Mouse (Mus musculus) cerebellum, postnatal 25 days (tissue): ENCODE results near the gene Tmem182.

ENCODE experiments used
- DNase-seq, 2 experiments: peaks; one replicate each; pipeline ENCODE4 v3.0.0; 2021; ENCODE audit warnings: mixed read lengths in 2 of 2

Gene Tmem182

GRCm38 (mm10) chr1:40800908-40801307, 4.5 kb upstream of the Tmem182 start:
- DNase-seq: no peak

DNA sequence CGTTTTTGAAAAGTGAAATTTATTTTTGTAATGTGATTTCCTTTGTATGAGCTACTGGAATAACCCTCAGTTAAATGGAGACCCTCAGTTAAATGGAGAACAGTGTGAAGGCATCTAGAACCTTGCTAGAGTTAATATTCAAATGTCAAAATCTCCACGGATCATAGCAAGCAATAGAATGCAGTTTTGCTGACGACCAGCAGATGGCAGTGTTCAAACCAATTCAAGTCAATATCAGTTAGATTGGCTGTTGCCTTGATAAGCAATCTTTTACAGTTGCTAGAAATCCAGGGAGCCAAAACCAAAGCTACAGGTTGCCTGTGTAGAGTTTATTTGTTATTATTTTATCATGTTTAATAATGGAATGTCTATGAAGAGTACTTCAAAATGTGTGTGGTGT, 2.6 kb upstream of the Tmem182 start:
- peak; percentile 37 to 65 for DNase-seq

GRCm38 (mm10) chr1:40804118-40804517, 1.3 kb upstream of the Tmem182 start:
- DNase-seq: no peak

DNA sequence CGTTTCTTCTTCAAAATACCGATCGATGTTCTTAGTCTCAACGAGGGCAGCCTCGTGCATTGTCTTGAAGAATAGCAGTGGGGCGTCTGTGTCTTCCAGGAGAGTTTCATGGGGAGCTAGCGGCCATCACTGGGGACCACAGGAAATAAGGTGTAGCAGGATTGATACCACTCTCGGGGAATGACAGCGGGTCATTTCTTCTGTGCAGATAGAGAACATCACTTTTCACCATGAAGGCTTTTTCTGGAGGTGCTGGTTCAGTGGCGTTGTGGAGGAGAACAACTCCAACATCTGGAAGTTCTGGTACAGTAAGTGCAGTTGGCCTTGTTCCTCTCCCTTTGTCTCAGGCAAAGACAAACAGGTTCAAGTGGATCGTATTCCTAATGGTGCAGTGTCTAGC, 490 bp downstream of the Tmem182 start:
- DNase-seq: no peak

DNA sequence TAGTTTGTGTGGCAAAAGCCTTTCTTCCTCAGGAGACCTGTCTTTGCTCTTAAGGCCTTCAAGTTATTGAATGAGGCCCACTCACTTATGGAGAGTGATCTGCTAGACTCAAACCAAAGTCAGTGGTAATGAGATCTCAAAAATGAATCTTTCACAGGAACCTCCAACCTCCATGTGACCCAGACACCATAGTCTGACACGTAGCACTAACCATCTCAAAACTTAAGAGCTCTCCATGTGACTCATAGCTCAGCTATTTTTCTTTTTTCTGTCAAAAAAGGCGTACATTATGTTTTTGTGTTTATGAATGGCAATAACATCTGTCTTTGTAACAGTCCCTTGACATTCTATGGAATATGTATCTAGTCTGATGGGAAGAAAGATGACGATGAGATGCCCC, 3.2 kb downstream of the Tmem182 start:
- DNase-seq: no peak

- no peak for DNase-seq
Observed at GRCm38 (mm10) chr1:40815071-40815845, 9.9 kb downstream of the Tmem182 start.

DNA sequence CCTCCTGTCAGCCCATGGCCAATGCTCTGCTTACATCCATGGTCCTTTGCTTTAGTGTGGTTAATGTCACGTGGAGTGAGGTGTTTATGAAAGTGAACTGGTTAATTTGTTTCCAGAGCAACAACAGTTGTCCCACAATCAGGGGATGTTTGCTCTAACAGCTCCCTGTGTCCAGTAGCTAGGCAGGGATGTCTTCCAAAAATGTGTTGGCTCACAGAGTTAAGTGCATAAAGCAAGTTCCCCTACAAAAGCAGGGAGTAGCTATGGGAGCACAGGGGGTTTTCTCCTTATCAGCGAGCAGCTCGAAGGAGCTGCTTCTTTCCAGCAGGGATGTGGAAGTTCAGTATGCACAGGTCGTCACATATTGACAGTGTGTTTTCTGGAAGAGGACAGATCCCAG, 19.1 kb downstream of the Tmem182 start:
- DNase-seq: no peak

GRCm38 (mm10) chr1:40824936-40825335, 19.5 kb downstream of the Tmem182 start:
- DNase-seq: no peak

DNA sequence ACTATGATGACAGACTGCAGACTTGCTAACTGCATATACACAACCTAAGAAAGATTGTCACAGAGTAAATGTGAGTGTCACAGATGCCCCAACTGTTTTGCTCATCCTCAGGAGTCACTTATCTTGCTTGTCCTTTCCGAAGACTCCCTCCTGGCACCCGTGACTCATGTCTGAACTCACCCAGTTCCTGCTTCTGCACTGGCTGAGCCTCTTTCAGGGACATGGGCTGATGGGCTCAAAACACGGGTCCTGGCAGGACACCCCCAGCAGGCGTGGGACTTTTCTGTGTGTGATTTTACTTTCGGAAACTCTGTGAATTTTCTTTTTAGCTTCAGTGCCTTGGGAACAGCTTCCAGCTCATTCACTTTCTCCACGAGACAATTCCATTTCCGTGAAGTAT, 20.4 kb downstream of the Tmem182 start:
- DNase-seq: no peak

GRCm38 (mm10) chr1:40829213-40829914, 24.0 kb downstream of the Tmem182 start:
- no peak for DNase-seq

DNA sequence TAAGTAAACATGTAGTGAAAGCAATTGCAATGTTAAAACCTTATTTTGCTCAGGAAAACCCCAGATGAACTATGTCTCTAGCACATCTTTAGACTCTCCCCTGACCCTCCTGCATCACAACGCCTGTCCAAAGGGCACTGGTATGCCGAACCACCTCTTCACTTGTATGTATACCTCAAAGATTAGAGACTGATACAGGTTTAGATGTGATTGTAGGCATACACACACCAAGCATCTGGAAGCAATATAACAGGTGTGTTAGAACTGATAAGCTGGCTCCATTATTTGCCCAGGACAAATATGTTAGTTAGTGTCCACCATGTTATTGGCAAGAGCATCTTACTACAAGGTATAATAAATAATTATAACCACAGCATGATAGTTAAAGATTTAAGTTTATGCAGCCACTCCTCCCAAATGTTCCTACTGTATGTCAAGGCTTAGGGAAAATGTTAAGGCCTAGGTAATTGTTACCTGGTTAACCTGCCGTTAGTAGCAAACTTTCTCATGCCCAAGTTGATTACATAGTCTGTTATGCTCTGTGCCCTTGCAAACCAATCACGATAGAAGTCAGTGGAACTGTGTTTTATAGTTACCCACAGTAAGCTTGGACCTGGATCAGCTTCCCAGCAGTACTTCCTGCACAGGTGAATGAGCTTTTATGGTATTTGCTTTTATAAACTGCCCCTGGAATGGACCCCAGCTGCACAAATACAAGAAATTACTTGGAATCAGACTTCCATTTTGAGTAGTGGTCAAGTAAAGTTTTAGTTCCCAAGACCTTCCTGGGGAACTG, 25.5 kb downstream of the Tmem182 start:
- no peak for DNase-seq

- no peak for DNase-seq
Observed at GRCm38 (mm10) chr1:40835468-40835867, 30.1 kb downstream of the Tmem182 start.

DNA sequence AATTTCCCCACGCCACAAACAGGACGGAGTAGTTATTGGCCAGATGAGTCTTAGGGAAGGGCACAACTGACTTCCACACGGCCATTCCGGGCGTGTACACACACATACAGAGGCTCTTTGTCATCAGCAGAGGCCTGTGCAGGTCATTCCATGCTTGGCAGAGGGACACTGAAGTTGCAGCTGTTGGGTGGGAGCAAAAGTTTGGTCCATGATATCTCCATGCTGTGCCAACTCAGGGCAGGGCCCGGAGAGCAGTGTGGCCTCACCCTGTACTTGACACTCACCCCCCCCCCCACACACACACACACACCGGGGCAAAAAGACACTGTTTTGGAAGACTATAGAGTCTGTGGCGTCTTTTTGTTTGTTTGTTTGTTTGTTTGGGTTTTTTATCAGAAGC, 35.2 kb downstream of the Tmem182 start:
- DNase-seq: no peak

DNA sequence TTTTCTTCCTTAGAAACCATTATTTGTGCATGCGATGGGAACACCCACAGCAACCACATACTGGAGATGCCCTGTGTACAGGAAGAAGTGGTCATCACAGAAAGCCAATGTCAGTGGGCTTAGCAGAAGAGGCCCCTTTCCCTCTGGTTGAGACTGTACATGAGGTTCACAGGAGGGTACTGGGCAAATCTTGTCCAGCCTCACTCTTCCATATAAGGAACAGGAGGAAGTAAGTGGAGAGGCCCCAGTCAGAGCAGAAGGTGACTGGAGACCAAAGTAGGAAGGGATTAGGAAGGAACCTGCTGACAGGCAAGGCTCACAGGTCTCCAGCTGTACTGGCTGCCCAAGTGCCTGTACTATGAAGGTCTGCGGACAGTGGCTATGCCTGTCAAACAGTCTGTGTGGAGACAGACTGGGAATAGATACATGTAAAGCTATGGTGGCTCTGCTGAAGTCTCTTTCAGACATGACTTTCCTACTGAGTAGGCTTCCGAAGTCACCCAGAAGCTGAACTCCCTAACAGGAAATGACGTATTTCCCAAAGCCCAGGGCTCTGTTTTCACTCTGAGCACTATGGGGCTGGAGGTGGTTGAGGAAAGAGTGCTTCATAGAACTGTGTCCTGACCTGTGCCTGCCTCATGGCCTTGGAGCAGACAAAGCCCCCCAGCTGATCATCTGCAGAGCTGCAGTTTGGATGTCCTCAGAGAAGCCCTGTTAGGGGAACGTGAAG, 35.8 kb downstream of the Tmem182 start:
- DNase-seq: no peak

DNA sequence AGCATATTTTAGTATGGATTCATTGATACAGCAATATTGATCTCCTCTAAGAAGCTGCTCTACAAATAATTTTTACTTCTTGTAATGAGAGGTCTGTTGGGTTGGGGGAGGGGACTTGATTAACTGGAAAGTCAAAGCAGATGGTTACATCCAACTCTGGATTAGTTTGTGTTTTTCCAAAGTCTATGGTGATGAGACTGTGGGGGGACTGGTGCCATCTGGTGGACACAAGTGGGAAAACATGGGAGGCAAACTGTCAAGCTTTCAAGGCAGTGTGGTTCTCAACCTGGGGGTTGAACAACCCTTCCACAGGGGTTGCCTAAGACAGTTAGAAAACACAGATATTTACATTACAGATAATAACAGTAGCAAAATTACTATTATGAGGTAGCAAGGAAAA, 39.2 kb downstream of the Tmem182 start:
- peak; percentile 30 to 65 for DNase-seq

DNA sequence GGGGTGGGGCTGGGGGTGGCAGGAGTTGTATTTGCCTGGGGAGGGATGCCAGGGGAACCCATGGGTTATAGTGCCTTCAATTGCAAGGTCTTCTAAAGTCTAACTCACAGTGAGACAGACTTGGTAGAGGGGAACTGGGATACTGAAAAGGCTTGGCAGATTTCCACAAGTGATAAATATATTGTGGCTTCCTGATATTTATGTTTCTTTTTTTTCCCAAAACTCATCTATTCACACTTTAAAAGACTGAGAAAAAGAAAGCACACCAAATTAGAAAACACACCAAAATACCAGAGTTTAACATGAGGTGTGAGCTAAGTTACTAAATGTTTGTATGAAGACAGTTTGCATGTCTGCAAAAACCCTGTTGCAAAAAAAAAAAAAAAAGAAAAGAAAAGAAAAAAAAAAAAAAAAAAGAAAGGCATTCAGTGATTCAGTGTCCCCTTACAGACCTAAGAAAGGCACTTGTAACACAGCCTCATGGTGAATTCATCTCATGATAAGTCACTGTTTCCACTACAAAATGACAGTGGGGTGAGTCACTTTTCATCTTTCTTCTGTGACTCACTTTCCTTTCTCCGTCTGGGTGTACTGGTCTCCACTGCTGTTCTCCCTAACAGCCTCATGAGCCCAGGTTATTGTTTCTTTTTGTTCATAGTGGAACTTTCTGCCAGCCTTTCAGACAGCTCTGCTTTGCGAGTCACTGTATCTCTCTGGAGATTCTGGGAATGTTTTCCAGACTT, 42.0 kb downstream of the Tmem182 start:
- DNase-seq: no peak

GRCm38 (mm10) chr1:40851286-40851685, 45.9 kb downstream of the Tmem182 start:
- DNase-seq: no peak

DNA sequence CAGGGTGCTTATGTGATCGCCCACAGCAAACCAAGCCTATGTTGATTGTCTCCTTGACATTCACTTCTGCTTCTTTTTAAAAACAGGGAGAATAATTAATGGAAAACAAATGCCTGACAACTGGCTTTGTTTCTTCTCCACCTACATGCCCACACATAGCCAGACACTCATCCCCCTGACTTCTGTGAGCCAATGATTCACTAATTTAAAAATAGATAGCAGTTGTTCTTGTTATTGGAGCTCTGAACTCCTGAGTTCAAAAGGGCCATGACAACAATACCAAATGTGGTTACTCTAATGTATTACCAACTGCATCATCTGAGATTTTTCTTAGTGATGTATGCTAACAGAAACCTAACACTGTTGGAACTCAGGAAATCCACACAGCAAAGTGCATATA, 49.9 kb downstream of the Tmem182 start:
- DNase-seq: no peak

DNA sequence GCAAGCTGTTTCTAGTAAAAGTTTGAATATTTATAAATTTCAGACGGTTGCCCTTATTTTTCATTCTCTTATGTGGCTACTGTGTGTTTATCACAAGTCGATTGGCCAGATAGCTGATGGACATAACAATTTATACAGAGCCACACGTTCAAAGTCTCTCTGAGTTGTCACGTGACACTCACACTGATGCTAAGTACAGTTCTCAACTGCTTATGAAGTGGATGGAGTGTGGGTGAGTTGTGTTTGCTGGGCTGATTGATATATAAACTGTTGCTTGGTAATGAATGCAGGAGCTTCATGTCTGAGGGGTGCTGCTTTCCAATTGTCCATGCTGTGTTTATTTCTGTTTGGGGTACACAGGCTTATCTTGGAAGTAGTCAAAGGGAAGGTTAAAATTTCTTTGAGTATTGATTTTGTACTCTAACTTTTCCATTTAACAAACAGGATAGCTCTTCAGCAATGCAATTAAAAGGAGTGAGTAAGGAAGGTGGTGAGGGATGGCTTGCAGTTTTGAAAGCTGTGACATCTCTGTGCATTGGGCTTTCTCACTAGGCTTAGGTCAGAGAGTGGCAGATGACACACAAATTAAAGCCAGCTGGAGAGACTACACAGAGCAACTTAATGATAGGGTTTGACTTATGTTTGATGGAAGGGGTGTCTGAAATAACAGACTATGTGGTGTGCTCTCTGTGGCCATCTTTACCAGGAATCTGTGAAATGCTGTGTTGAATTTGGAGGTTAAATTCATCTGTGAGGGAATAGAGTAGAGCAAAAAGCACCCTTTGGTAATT, 51.6 kb downstream of the Tmem182 start:
- DNase-seq: no peak

DNA sequence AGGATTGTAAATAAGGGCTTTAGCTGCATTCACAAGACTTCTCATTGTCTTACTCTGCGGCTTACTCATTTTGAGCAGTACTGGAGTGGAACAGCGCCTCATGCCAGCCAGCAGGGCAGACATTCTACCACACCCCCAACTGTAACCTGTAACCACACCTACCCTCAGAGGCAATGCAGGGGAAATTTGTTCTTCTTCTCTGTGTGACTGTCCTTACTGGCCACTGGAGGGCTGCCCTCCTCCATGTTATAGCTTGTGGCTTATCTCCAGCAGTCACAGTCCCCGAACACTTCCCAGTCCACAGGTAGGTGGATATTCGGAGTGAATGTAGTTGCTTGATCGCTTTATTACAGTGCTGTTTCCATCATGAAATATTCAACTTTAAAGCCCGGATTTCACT, 59.6 kb downstream of the Tmem182 start:
- no peak for DNase-seq

DNA sequence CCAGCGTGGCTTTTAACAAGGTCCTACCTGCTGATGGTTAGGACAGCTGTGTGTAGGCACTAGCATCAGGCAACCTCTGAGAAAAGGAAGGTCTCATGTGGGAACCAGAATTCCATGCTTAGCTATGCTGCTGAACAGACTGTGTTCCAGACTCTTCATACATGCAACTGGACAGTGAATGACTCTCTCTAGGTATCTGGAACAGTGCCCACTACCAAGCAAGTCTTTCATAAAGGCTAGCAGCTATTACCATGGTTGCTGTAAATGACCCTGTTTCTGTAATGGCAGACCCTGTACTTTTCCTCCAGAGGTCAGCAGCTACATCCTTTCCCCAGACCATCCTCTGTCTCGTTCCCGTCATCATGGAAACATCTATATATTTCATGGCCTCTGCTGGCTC, 61.7 kb downstream of the Tmem182 start:
- no peak for DNase-seq
